Mouse (Mus musculus) kidney, adult 11 months (tissue): ENCODE data around the gene Thap7.

Experiments used
- DNase-seq: peaks from one replicate; pipeline ENCODE4 v3.0.0; 2022

The Thap7 gene

DNA sequence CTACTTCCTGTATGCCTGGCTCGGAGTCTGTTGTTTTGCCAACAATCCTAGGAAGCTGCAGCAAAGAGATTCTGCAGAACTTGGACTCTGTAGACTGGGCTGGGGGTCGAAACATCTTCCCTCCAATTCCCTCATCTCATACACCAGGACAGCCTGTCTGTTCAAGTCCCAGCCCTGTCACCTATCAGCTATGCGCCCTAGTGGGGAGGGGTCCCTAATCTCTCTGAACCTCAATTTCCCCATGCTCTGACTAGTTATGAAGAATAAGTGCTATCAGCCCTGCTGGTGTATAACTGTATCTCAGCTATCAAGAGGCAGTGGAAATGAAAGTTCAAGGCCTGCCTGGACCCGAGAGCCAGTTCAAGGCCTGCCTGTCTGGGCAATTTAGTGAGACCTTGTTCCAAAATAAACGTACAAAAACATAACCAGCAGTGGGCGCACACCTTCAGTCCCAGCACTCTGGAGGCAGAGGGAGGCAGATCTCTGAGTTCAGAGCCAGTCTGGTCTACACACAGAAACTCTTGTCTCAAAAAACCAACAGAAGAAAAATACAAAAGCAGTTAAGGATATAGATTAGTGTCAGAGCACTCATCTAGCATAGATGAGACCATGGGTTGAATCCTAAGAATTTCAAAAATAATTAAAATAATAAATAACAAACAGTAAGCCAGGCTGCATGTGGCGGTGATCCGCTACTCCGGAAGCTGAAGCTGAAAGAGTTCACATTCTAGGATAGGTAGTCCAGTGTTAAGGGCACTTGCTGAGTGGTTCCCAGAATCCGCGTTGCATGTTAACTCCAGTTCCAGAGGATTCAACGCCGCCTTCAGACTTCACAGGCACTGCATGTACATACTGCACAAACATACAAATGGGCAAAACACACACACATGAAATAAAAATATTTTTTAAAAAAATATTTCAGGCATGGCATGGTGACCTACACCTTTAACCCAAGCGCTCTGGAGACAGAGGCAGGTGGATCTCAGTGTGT, 42.2 kb downstream of the Thap7 start:
- no peak for DNase-seq

- peak; percentile 18 for DNase-seq
Measured at GRCm38 (mm10) chr16:17486505-17486904, 44.4 kb downstream of the Thap7 start.

DNA sequence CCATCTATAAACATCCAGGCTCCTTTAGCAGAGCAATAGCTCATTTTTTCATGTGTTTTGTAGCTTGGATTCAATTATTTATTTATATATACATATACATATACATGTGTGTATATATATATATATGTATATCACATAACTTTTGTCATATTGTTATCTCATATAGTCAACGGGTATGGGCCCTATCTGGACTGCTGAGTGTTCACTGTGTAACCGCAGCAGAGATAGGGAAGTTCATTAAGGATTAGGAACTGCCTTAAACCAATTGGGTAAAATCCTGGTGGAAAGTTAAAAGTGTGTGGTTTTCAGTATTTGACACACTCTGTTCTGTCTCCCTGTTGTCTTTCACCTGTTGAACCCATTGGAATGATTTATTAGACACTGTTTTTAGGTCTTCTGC, 49.5 kb downstream of the Thap7 start:
- no peak for DNase-seq

DNA sequence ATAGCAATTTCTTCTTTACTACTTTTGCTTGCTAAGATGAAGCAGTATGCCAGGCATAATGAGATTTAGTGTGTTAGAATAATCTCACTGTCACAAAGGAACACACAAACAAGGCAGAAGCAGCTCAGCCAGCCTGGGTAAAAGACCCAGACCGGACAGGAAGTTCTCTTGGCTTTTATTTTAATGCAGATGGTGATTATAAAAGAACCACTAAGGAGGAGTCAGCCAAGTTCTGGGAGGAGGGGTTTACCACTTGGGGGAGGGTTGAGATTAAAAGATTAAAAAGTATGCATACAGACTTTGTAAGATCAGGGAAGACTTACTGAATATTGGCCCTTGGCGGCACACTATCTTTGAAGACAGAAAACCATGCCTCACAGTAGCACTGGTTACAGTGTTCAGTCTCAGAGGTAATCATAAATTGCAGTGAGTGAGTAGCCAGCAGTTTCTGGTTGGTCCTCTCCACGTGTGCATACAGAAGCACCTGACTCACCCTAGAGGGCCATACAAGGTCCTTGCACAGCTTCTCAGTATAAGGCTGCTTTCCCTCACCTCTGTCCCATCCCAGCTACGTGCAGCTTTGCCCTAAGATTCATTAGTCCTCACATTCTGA, 52.5 kb downstream of the Thap7 start:
- DNase-seq: no peak
